Mouse (Mus musculus) large intestine, adult 2 months (tissue): ENCODE measurements around the gene Magee2. TPM values are rescaled to one million over a fixed set of nuclear protein-coding genes. Genes with fewer than 3 reads are reported as not detected.
"Not testable (repeated sequence)": the region's sequence is repeated elsewhere in the genome, so short reads cannot be mapped to it uniquely, and the experiment has no call there.

Experiments used
- DNase-seq: peaks from one replicate; pipeline ENCODE4 v3.0.0-alpha.2; 2012; ENCODE audit warnings: low read depth, low spot score
- whole genome bisulfite sequencing: fragments of 180-500 bp; shearing (Covaris S2); methylation state at CpG from one replicate; pipeline ENCODE4 v1.1.7; 2018; 5-methylcytosine and 5-hydroxymethylcytosine counted together
- polyA plus RNA-seq: library from polyadenylated mRNA; depleted of rRNA; stranded (reverse); fragments of >200 nt; gene quantifications from 2 replicates; pipeline ENCODE4 v1.2.3, GENCODE M21; 2012; rRNA removed

Magee2 gene
- polyA plus RNA-seq, result 0.02 and 0.08 TPM in 2 replicates

DNA sequence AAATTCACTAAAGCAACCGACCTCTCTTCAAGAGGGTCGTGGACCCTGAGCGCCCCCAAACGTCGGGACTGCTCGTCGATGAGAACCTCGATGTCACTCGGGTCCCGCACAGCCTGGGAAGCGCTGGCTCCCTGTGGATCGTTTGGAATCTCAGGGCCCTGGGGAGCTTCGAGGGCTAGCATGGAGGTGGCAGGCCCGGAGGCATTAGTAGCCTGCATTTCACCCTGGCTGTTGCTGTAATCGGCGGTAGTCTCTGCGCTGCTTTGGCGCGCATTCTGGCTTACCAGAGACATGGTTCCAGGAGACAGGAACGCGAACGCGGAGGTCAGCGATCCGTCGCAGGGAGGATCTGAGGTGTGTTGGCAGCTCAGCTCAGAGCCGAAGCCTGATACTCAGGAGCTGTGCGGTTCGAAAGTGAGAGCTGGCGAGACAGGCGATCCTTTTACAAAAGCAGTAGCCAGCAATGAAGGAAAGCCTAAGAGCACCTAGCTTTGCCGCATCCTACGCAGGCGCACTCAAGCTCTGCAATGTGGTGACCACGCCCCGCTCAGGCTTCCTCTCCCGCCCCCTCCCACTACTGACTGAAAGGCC is at the start of gene Magee2:
Magee2 (minus strand) TSS at position 517 of the 591 bp plus-strand sequence.
- 24% methylated on average over 37 of the region's 37 CpGs for WGBS

DNA sequence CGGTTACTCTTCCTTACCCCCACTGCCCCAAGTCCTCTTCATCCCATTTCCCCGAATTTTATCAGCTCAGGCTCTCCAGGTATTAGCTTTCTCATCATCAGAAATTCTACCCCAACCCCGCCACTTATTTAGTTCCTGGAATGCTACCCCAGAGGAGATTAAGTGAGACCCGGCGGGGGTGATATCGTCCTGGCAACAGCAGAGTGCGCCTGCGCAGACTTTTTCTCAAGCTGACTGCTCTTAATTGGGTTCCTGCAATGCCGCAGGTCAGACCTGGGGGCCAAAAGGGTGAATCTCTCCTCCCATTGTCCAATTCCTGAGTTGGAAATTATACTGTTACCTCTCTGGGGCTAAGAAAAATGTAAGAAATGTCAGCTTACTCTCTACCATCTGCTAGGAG is 3.5 kb downstream of the Magee2 start:
- DNase-seq, result no peak

More for the DNA sequence above, at the start of gene Magee2:
- DNase-seq, result no peak

DNA sequence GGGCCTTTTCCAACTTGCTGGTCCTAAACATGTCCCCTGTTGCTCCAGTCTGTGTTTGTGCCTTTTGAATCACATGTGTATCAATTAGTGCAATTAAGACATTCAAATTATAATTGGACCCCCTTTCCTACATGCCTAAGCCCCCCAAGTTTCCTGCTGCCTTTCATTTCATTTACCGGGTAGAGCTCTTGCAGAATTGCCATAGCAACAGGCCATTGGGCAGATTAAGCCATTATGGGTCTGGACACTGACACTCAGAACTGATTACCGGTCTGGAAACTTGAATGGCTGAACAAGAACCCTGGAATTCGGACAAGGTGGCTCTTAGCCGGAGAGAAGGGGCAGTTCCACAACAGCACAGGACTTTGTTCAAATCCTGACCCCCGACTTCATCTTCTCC is 39.5 kb downstream of the Magee2 start:
- DNase-seq, result not testable (repeated sequence)
- WGBS, result 75% methylated on average over 4 of the region's 5 CpGs

More for the DNA sequence above, 3.5 kb downstream of the Magee2 start:
- 44% methylated on average over 9 of the region's 9 CpGs for WGBS

DNA sequence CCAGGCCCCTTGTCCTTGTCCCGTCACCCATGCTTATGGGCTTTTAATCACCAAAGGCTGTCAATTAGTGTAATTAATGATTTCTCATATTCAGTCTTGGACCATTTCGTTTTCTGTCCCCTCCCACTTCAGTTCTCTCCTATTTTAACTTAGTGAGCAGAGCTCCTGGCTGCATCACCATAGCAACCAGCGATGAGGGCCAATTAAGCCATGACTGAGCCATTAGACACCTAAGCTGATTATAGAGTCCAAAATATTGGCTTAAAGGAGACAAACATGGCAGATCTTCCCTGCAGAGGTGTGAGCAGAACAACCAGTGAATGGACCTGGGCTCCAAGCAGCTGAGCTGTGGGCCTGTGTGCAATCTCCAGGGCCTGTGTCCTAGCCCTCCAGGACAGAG is 40.1 kb downstream of the Magee2 start:
- DNase-seq, result not testable (repeated sequence)
- 100% methylated on average over 1 of the region's 3 CpGs for WGBS

DNA sequence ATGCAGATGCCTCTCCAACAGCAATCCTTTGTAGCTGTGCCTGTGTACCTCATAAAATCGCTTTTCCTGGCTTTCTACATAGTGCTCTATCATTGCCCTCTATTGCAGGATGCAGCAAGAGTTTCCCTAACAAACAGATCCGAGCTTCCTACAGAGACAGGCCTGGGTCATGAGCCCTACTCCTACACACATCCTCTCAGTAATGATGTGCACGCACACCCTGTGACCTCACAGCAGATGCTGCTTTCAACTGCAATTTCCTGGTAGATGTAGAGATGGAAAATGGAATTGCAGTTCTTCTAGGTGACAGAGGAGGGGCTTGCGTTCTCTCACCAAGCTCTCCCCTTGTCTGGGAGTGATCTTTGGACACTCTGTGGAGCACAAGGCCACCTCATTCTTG is 43.4 kb downstream of the Magee2 start:
- not testable (repeated sequence) for DNase-seq
- WGBS, result 54% methylated on average over 4 of the region's 4 CpGs

Other genes with a start within 250 kb of the Magee2 start
- gene Zdhhc15, start 186.2 kb downstream of the Magee2 start, polyA plus RNA-seq, result 1.2 and 1.3 TPM in 2 replicates
- 9.8 and 12.7 TPM in 2 replicates for gene Pbdc1, start 222.5 kb upstream of the Magee2 start, polyA plus RNA-seq